Mouse (Mus musculus) lung, postnatal 4 days (tissue): ENCODE results near the gene Slc25a26.
"Not testable (repeated sequence)": the region's sequence is repeated elsewhere in the genome, so short reads cannot be mapped to it uniquely, and the experiment has no call there.

Source experiments
- DNase-seq, 2 experiments: peaks; one replicate each; pipeline ENCODE4 v3.0.0; 2021

The Slc25a26 gene

GRCm38 (mm10) chr6:94558603-94559002 lies 58.5 kb downstream of the Slc25a26 start:
- DNase-seq = not testable (repeated sequence)

DNA sequence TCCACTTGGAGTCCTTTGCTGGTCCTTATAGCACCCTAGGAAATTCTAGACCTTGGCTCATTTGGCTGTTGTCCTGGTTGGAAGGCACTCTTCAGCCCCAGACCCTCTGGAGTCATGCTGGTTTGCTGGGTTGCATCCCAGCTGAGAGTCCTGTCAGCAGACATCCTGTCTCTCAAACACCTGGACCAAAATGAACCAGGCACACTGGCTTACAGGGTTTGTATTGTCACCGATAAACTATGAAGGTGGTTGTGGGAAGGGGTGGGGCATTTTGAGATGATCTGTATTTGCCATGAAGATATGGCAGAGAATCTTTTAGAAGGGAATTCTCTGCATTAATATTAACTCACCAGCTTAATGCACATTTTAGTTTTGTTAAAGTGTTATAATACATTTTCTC lies 60.8 kb downstream of the Slc25a26 start:
- DNase-seq = no peak

GRCm38 (mm10) chr6:94561346-94561745 lies 61.2 kb downstream of the Slc25a26 start:
- DNase-seq = no peak

- no peak for DNase-seq
Observed at GRCm38 (mm10) chr6:94563203-94563940, 63.2 kb downstream of the Slc25a26 start.

GRCm38 (mm10) chr6:94565766-94566165 lies 65.6 kb downstream of the Slc25a26 start:
- DNase-seq = no peak

DNA sequence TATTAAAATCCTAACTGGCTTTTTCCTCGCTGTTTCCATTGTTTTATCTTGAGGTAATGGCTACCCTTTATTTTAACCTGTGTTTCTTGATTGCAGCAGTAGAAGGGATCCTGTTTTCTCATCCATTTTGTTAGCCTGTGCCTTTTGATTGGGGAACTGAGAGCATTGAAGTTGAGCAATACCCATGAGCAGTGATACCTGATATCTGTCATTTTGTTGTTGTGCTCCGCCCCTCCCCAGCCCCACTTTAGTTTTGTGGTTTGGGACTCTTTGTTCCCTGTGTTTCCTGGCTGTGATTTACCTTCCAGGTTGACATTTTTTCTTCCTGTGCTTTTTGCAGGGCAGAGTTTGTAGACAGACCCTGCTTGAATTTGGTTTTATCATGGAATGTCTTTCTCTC lies 67.9 kb downstream of the Slc25a26 start:
- DNase-seq = no peak

GRCm38 (mm10) chr6:94575526-94576166 lies 75.5 kb downstream of the Slc25a26 start:
- no peak for DNase-seq

DNA sequence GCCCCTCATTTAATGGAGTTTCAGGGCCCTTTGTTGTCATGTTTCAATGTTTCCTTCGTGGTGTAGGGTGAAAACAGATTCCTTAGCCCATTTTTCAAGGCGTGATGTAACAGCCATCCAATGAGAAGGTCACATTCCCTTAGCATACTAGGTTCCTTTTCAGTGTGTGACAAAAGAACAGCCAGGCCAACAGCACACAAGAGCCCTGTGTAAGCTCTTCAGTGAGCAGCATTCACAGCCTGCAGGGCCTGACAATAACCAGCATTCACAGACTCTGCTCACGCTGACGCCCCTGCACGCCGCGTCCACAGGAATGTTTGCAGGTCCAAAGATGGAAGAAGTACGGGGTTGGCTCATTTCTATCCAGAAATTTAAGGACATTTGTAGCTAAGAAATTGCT lies 77.9 kb downstream of the Slc25a26 start:
- no peak for DNase-seq

GRCm38 (mm10) chr6:94582055-94582454 lies 81.9 kb downstream of the Slc25a26 start:
- DNase-seq = no peak

DNA sequence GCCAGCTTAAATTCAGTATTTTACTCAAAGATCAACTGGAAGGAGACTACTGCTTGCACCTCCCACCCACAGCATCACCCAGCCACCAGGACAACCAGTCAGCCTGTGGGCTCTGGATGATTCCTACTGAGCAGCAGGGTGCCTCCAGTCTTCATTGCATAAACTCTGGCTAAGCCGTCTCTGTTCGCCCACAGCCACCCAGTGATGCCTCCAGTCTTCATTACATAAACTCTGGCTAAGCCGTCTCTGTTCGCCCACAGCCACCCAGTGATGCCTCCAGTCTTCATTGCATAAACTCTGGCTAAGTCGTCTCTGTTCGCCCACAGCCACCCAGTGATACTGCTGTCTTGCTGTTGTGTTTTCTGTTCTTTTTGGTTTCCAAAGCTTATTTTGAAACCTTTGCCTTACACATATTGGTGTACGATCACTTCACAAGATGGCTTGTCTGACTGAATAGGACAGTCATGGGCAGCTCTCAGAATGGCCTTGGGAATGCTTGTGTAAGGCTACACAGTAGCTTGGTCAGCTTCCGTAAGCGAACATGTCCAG lies 84.1 kb downstream of the Slc25a26 start:
- no peak for DNase-seq

DNA sequence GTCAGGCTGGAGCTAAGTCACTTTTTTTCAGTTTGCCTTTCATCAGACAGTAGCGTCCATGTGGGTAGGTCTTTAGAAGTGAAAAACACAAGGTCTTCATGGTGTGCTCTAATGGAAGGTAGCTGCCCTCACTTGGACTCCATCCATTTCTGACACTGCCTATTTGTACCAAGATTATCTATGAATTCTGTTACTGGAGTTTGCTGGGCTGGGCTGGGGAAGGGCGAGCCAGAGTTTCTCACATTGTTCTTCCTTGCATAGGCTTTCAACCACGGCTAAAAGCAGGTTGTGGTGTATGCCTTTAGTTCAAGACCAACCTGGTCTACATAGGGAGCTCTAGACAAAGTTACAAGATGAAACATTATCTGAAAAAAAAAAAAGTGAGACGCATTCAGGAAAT lies 84.8 kb downstream of the Slc25a26 start:
- DNase-seq = no peak

GRCm38 (mm10) chr6:94588365-94588764 lies 88.2 kb downstream of the Slc25a26 start:
- no peak for DNase-seq

- DNase-seq = no peak
Observed at GRCm38 (mm10) chr6:94592243-94592642, 92.1 kb downstream of the Slc25a26 start.

DNA sequence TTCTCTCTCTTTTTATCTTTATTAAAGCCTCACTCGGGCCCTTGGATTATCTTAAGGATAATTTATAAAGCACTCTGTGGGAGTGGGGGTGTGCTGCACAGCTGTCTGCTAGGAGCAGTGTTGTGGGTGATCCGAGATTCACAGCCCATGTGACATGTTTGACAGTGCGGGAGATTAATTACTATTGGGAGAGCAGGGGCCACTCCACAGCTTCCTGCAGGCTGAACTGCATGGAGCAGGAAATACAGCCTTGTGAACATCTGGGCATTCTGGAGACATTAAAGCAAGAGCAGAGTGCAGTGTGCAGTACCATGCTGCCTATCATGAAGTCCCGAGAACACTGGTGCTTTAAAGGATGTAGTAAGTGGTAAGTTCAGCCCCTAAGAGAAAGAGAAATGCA lies 92.6 kb downstream of the Slc25a26 start:
- DNase-seq = no peak

GRCm38 (mm10) chr6:94594096-94594665 lies 94.0 kb downstream of the Slc25a26 start:
- DNase-seq = no peak

- no peak for DNase-seq
Observed at GRCm38 (mm10) chr6:94594711-94595110, 94.6 kb downstream of the Slc25a26 start.

GRCm38 (mm10) chr6:94595206-94595605 lies 95.1 kb downstream of the Slc25a26 start:
- no peak for DNase-seq

DNA sequence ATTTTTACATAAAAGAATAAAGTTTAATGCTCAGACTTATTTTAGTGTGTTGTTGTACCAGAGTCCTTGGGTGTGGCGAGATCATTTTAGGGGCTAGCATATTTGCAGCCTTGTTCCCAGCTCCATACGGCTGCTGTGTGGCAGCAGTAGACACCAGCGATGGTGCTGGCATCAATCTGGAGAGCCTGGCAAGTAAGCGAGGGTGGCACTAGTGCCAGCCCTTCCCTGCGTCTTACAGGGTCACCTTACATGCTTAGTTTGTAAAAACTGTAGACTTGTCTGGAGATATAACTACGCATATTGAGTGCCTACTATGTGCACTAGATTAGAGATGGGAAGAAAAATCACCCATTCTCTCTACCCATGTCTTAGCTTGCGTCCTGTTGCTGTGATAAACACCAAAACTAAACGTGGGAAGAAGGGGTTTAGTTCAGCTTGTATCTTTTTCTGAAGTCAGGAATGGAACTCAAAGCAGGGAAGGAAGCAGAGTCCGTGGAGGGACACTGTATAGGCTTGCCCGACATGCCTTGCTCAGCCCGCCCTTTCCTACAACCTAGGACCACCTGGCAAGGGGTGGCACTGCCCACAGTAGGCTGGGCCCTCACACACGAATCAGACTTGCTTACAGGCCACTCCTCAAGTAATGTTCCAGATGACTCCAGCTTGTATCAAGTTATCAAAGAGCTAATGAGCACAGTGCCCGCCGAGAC lies 96.1 kb downstream of the Slc25a26 start:
- DNase-seq = no peak

DNA sequence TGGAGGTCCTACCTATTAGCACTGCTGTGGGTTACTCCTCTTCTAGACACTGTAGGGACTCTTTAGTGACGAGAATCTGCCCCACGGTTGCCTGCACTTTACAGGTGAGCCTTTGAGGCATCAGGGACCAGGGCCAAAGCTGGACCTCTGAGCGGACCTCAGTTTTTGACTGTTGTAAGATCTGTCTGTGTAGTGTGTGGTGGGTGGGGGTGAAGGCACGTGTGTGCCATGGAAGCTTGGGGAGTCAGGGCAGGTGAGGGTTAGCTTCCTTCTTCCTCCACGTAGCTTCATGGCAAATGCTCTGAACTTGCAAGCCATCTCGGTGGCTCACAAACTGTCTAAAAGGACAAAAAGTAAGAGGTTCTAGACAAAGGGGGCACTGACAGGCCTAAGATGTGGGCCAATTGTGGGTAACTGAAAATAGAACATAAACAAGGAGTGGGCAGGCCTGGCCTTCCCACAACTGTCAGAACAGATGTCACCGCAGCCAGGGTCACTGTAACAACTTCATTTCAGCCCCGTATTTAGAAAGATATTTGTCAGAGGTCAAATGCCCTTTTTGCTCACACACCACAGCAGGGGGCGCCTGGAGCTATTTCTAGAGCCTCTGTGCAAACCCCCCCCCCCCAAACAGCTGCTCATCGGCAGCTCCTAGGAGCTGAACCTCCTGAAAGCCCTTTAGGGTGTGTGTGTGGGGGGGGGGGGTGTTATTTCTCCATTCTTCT lies 96.8 kb downstream of the Slc25a26 start:
- DNase-seq = peak in 1 of 2 experiments; percentile 19

DNA sequence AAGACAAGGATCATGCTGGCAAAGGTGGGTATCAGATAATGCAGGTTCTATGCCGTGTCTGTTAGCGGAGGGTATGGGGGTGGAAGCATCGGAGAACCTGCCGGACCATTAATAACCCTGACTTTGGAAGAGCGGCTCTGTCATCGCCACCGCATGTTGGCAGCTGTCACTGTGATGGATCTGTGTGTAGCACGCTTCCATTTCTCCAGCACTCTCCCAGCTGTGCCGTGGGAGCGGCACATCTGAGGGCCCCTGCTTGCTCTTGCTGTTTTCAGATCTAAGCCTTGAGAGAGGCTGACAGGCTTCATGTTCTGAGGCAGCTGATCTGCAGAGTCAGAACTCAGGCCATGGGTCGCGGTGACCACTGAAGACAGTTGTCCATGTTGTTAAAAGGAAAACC lies 98.3 kb downstream of the Slc25a26 start:
- DNase-seq = no peak

DNA sequence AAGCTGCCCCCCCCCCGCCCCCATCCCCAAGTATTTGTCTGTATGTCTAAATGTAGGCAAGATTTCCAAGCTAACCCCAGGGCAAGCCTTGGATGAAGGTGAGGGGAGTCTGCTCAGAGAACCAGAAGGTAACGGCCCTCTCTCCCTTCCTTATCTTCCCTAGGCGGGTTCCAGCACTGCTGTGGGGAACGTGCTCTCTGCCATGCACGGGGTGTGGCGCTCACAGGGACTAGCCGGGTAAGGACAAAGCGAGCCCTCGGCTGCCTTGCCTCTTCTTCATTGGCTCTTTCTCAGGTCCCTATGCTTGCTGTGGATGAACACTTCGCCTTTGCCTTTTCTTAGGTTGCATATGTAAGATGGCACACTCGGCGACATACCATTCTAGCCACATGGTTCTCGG lies 98.9 kb downstream of the Slc25a26 start:
- no peak for DNase-seq

DNA sequence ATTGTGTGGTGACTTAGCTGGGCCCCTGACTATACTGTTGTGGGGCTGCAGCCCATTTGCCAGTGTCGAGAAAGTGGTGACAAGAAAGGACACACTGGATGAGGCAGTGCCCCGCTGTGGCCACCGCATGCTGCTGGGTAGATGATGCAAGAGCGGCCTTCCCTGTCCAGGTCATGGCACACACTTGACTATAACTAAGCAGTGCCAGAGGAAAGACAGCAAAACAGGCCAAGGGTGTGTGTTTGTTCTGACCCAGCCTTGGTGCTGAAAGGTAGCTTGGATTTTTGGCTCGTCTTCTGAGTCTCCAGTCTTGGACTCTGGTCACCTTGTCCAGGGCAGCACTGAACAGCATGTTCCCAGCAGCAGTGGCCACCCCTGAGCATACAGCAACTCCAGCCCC lies 101.0 kb downstream of the Slc25a26 start:
- DNase-seq = peak; percentile 18 to 57

DNA sequence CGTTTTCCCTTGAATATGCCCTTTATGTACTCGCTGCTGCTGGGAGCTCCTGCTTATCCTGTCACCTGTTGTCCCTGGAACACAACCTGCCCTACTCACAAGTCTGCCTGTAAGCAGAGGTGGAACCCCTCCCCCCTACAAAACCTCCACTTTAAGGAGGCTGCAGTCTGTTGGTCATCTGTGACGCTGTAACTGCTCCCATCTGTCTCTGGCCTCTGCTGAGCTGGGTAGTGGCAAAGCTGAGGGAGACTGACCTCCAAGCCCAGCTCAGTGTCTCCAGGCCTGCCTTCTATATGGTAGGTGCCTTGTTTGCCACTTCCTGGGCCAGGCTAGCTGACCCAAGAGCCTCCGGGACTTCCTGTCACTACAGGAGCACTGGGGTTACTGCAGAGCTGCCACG lies 101.7 kb downstream of the Slc25a26 start:
- no peak for DNase-seq
